Mouse (Mus musculus) myocyte (in vitro differentiated cells): ENCODE data around the gene Taf6l.

Experiments used
- CEBPB ChIP-seq: IDR thresholded peaks from 2 replicates; pipeline ENCODE4 v1.6.1; 2011; ENCODE audit warnings: mild to moderate bottlenecking, moderate library complexity; ENCODE audit not compliant: poor library complexity, insufficient read depth, severe bottlenecking
- MAX ChIP-seq: IDR thresholded peaks from one replicate; pipeline ENCODE4 v1.6.1; 2011; ENCODE audit warnings: low read depth, mild to moderate bottlenecking, control low read depth
- POLR2A ChIP-seq: IDR thresholded peaks from one replicate; pipeline ENCODE4 v1.6.1; 2011; ENCODE audit warnings: low read depth, mild to moderate bottlenecking, control low read depth, moderate library complexity; ENCODE audit not compliant: insufficient read length

DNA sequence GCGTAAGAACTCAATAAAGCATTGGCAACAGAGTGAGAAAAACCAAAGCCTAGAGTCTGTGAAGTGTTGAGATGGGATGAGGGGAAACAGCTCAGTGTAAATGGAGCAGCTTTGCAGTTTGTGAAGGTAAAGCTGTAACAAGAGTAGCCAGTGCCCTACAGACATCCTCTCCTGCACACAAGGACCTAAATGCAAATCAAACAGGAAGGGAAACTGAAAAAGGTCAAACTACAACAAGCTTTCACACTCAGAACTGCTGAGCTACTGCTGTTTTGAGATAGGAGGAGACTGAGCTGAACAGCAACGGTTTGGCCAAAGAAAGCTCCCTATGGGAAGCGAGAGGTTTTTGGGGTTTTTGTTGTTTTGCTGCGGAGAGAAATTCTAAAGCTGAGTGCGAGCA is 20.6 kb upstream of the Taf6l start:
- TF ChIP-seq POLR2A (no peak), MAX (no peak), CEBPB (no peak)
